Mouse (Mus musculus): ENCODE data around the gene Cpne9. TPM values are rescaled to one million over a fixed set of nuclear protein-coding genes. Genes with fewer than 3 reads are reported as not detected.

Gene Cpne9
- polyA plus RNA-seq, 1 experiment from 2014 or later: 0.23 TPM

- H3K36me3 ChIP-seq (ENCODE audit: control insufficient read depth, insufficient read depth, low read length): peaks cover 18% of the 10 kb centered on the region
- no peak overlapping the region for H3K9ac ChIP-seq (ENCODE audit: low read length)
- H3K27me3 ChIP-seq (replicated peaks; ENCODE audit: control insufficient read depth, insufficient read depth, low read length): no peaks in the 10 kb centered on the region
- H3K9me3 ChIP-seq (replicated peaks; ENCODE audit: control insufficient read depth, low read length): no peaks in the 10 kb centered on the region
- DNase-seq (ENCODE audit: low spot score) (no peak), ATAC-seq (no peak)
- 40% methylated on average over 4 of the region's 7 CpGs for WGBS
- H3K4me3 ChIP-seq (ENCODE audit: low read depth, low read length): no peak overlapping the region
- peaks cover 14% of the 10 kb centered on the region for H3K4me1 ChIP-seq (ENCODE audit: control insufficient read depth, insufficient read depth, low read length)
- H3K27ac ChIP-seq (ENCODE audit: low read depth, low read length): 0 out of 2 replicates have a peak overlapping the region, but pooled peaks have one; percentile 9
- peak overlapping the region; percentile 80 for H3K4me2 ChIP-seq (ENCODE audit: low read length)
These were observed 60.2 kb downstream of the Cpne9 start for GRCm38 (mm10) chr6:113342297-113342696.

- H3K4me3 ChIP-seq (ENCODE audit: low read depth, low read length): peak within 1 kb of the TSS; percentile 54
- H3K4me2 ChIP-seq (ENCODE audit: low read length): peak within 1 kb of the TSS; percentile 80
- H3K36me3 ChIP-seq (ENCODE audit: control insufficient read depth, insufficient read depth, low read length): peaks cover 10% of the 10 kb centered on the region
- peak within 1 kb of the TSS; percentile 87 for H3K9ac ChIP-seq (ENCODE audit: low read length)
- H3K27me3 ChIP-seq (replicated peaks; ENCODE audit: control insufficient read depth, insufficient read depth, low read length): no peaks in the 10 kb centered on the region
- no peaks in the 10 kb centered on the region for H3K9me3 ChIP-seq (replicated peaks; ENCODE audit: control insufficient read depth, low read length)
- peak; percentile 61 for DNase-seq (ENCODE audit: low spot score)
- 17% methylated on average over 32 of the region's 32 CpGs for WGBS
- H3K4me1 ChIP-seq (ENCODE audit: control insufficient read depth, insufficient read depth, low read length): peaks cover 14% of the 10 kb centered on the region
- peak within 1 kb of the TSS; percentile 21; the same call in 1 of the 2 replicates for H3K27ac ChIP-seq (ENCODE audit: low read depth, low read length)
- peak; percentile 86 for ATAC-seq
These were observed 61.3 kb downstream of the Cpne9 start, which contains the start of gene Camk1 for GRCm38 (mm10) chr6:113343177-113344092. TSS of gene Camk1 (minus strand) at chr6:113343984.

GRCm38 (mm10) chr6:113344321-113344720 lies 62.2 kb downstream of the Cpne9 start:
- Histone ChIP-seq H3K27me3 (replicated peaks; ENCODE audit: control insufficient read depth, insufficient read depth, low read length) (no peaks in the 10 kb centered on the region), H3K9me3 (replicated peaks; ENCODE audit: control insufficient read depth, low read length) (no peaks in the 10 kb centered on the region), H3K27ac (ENCODE audit: low read depth, low read length) (no peak overlapping the region), H3K36me3 (ENCODE audit: control insufficient read depth, insufficient read depth, low read length) (peaks cover 7% of the 10 kb centered on the region), H3K4me1 (ENCODE audit: control insufficient read depth, insufficient read depth, low read length) (peaks cover 14% of the 10 kb centered on the region), H3K9ac (ENCODE audit: low read length) (peak overlapping the region; percentile 87; the same call in 1 of the 2 replicates), H3K4me3 (ENCODE audit: low read depth, low read length) (no peak overlapping the region), H3K4me2 (ENCODE audit: low read length) (peak overlapping the region; percentile 80)
- 0 out of 2 replicates have a peak, but pooled peaks have one; percentile 8 for ATAC-seq
- WGBS: 48% methylated on average over 2 of the region's 2 CpGs
- DNase-seq (ENCODE audit: low spot score): peak; percentile 32

- H3K27ac ChIP-seq (ENCODE audit: low read depth, low read length): no peak overlapping the region
- ATAC-seq (no peak), DNase-seq (ENCODE audit: low spot score) (no peak)
- H3K36me3 ChIP-seq (ENCODE audit: control insufficient read depth, insufficient read depth, low read length): no peaks in the 10 kb centered on the region
- H3K4me1 ChIP-seq (ENCODE audit: control insufficient read depth, insufficient read depth, low read length): peaks cover 14% of the 10 kb centered on the region
- H3K9ac ChIP-seq (ENCODE audit: low read length): no peak overlapping the region
- H3K4me2 ChIP-seq (ENCODE audit: low read length): no peak overlapping the region
- H3K27me3 ChIP-seq (replicated peaks; ENCODE audit: control insufficient read depth, insufficient read depth, low read length): no peaks in the 10 kb centered on the region
- H3K4me3 ChIP-seq (ENCODE audit: low read depth, low read length): no peak overlapping the region
- 92% methylated on average over 4 of the region's 4 CpGs for WGBS
- no peaks in the 10 kb centered on the region for H3K9me3 ChIP-seq (replicated peaks; ENCODE audit: control insufficient read depth, low read length)
These were observed 64.8 kb downstream of the Cpne9 start for GRCm38 (mm10) chr6:113346897-113347296.

- Histone ChIP-seq H3K9me3 (replicated peaks; ENCODE audit: control insufficient read depth, low read length) (no peaks in the 10 kb centered on the region), H3K27me3 (replicated peaks; ENCODE audit: control insufficient read depth, insufficient read depth, low read length) (no peaks in the 10 kb centered on the region), H3K4me3 (ENCODE audit: low read depth, low read length) (no peak overlapping the region), H3K9ac (ENCODE audit: low read length) (no peak overlapping the region), H3K4me1 (ENCODE audit: control insufficient read depth, insufficient read depth, low read length) (no peaks in the 10 kb centered on the region), H3K36me3 (ENCODE audit: control insufficient read depth, insufficient read depth, low read length) (no peaks in the 10 kb centered on the region), H3K27ac (ENCODE audit: low read depth, low read length) (no peak overlapping the region), H3K4me2 (ENCODE audit: low read length) (no peak overlapping the region)
- DNase-seq (ENCODE audit: low spot score) (no peak), ATAC-seq (no peak)
These were observed 68.4 kb downstream of the Cpne9 start for GRCm38 (mm10) chr6:113350538-113350937.

GRCm38 (mm10) chr6:113351161-113351560 lies 69.1 kb downstream of the Cpne9 start:
- DNase-seq (ENCODE audit: low spot score): no peak
- H3K4me2 ChIP-seq (ENCODE audit: low read length): no peak overlapping the region
- no peaks in the 10 kb centered on the region for H3K27me3 ChIP-seq (replicated peaks; ENCODE audit: control insufficient read depth, insufficient read depth, low read length)
- no peak overlapping the region for H3K9ac ChIP-seq (ENCODE audit: low read length)
- no peaks in the 10 kb centered on the region for H3K36me3 ChIP-seq (ENCODE audit: control insufficient read depth, insufficient read depth, low read length)
- WGBS: 94% methylated on average over 1 of the region's 1 CpGs
- no peaks in the 10 kb centered on the region for H3K9me3 ChIP-seq (replicated peaks; ENCODE audit: control insufficient read depth, low read length)
- no peak overlapping the region for H3K4me3 ChIP-seq (ENCODE audit: low read depth, low read length)
- no peaks in the 10 kb centered on the region for H3K4me1 ChIP-seq (ENCODE audit: control insufficient read depth, insufficient read depth, low read length)
- H3K27ac ChIP-seq (ENCODE audit: low read depth, low read length): no peak overlapping the region
- no peak for ATAC-seq

- Histone ChIP-seq H3K9ac (ENCODE audit: low read length) (no peak overlapping the region), H3K4me2 (ENCODE audit: low read length) (no peak overlapping the region), H3K27me3 (replicated peaks; ENCODE audit: control insufficient read depth, insufficient read depth, low read length) (no peaks in the 10 kb centered on the region), H3K4me3 (ENCODE audit: low read depth, low read length) (no peak overlapping the region), H3K9me3 (replicated peaks; ENCODE audit: control insufficient read depth, low read length) (no peaks in the 10 kb centered on the region), H3K4me1 (ENCODE audit: control insufficient read depth, insufficient read depth, low read length) (no peaks in the 10 kb centered on the region), H3K27ac (ENCODE audit: low read depth, low read length) (no peak overlapping the region), H3K36me3 (ENCODE audit: control insufficient read depth, insufficient read depth, low read length) (no peaks in the 10 kb centered on the region)
- ATAC-seq: no peak
- no peak for DNase-seq (ENCODE audit: low spot score)
- WGBS: 56% methylated on average over 10 of the region's 10 CpGs
These were observed 69.5 kb downstream of the Cpne9 start for GRCm38 (mm10) chr6:113351653-113352052.

GRCm38 (mm10) chr6:113352820-113353219 lies 70.7 kb downstream of the Cpne9 start:
- Histone ChIP-seq H3K27ac (ENCODE audit: low read depth, low read length) (no peak overlapping the region), H3K9ac (ENCODE audit: low read length) (no peak overlapping the region), H3K27me3 (replicated peaks; ENCODE audit: control insufficient read depth, insufficient read depth, low read length) (no peaks in the 10 kb centered on the region), H3K4me1 (ENCODE audit: control insufficient read depth, insufficient read depth, low read length) (no peaks in the 10 kb centered on the region), H3K9me3 (replicated peaks; ENCODE audit: control insufficient read depth, low read length) (no peaks in the 10 kb centered on the region), H3K4me2 (ENCODE audit: low read length) (no peak overlapping the region), H3K36me3 (ENCODE audit: control insufficient read depth, insufficient read depth, low read length) (no peaks in the 10 kb centered on the region), H3K4me3 (ENCODE audit: low read depth, low read length) (no peak overlapping the region)
- no peak for DNase-seq (ENCODE audit: low spot score)
- WGBS: 76% methylated on average over 3 of the region's 3 CpGs
- no peak for ATAC-seq

GRCm38 (mm10) chr6:113353696-113354095 lies 71.6 kb downstream of the Cpne9 start:
- no peaks in the 10 kb centered on the region for H3K27me3 ChIP-seq (replicated peaks; ENCODE audit: control insufficient read depth, insufficient read depth, low read length)
- ATAC-seq: no peak
- WGBS: 79% methylated on average over 3 of the region's 3 CpGs

More at GRCm38 (mm10) chr6:113353696-113354095, 71.6 kb downstream of the Cpne9 start:
- no peaks in the 10 kb centered on the region for H3K9me3 ChIP-seq (replicated peaks; ENCODE audit: control insufficient read depth, low read length)
- no peak overlapping the region for H3K4me3 ChIP-seq (ENCODE audit: low read depth, low read length)
- H3K4me2 ChIP-seq (ENCODE audit: low read length): no peak overlapping the region
- no peak overlapping the region for H3K27ac ChIP-seq (ENCODE audit: low read depth, low read length)
- no peak overlapping the region for H3K9ac ChIP-seq (ENCODE audit: low read length)
- H3K4me1 ChIP-seq (ENCODE audit: control insufficient read depth, insufficient read depth, low read length): no peaks in the 10 kb centered on the region
- no peak for DNase-seq (ENCODE audit: low spot score)
- H3K36me3 ChIP-seq (ENCODE audit: control insufficient read depth, insufficient read depth, low read length): no peaks in the 10 kb centered on the region
